Mouse (Mus musculus) lung, postnatal 0 days (tissue): ENCODE measurements around the gene Rarres2. TPM values are rescaled to one million over a fixed set of nuclear protein-coding genes. Genes with fewer than 3 reads are reported as not detected.
A peak's percentile ranks its signal among the peaks of the same experiment; 100 is the strongest.

Experiments
- ATAC-seq: fragments of 200-750 bp; cut with Nextera tagmentation; 2 replicates; pipeline ENCODE4 v1.8.0; 2017; ENCODE audit warnings: moderate library complexity
- DNase-seq: peaks from one replicate; pipeline ENCODE4 v3.0.0-alpha.2; 2016; ENCODE audit warnings: low spot score
- H3K27ac ChIP-seq: fragments of 300-500 bp; sonication (generic); 2 replicates; pipeline ENCODE4 v1.5.1; 2014; ENCODE audit warnings: antibody characterized with exemption, mild to moderate bottlenecking, low read length, mixed read lengths
- H3K27me3 ChIP-seq: fragments of 300-500 bp; sonication (generic); replicated peaks from 2 replicates; pipeline ENCODE4 v1.6.1; 2014; ENCODE audit warnings: low read length, mixed read lengths; ENCODE audit not compliant: insufficient read depth
- H3K36me3 ChIP-seq: fragments of 300-500 bp; sonication (generic); 2 replicates; pipeline ENCODE4 v1.6.1; 2014; ENCODE audit warnings: low read length, mixed read lengths; ENCODE audit not compliant: insufficient read depth
- H3K4me1 ChIP-seq: fragments of 300-500 bp; sonication (generic); 2 replicates; pipeline ENCODE4 v1.6.1; 2014; ENCODE audit warnings: antibody characterized with exemption, low read depth, low read length, mixed read lengths; ENCODE audit not compliant: insufficient read depth
- H3K4me2 ChIP-seq: fragments of 300-500 bp; sonication (generic); replicated peaks from 2 replicates; pipeline ENCODE4 v1.6.1; 2014; ENCODE audit warnings: low read depth, mild to moderate bottlenecking, low read length, moderate library complexity, mixed read lengths
- H3K4me3 ChIP-seq: fragments of 300-500 bp; sonication (generic); 2 replicates; pipeline ENCODE4 v1.5.1; 2014; ENCODE audit warnings: low read depth, low read length
- H3K9ac ChIP-seq: fragments of 300-500 bp; sonication (generic); replicated peaks from 2 replicates; pipeline ENCODE4 v1.6.1; 2014; ENCODE audit warnings: low read depth, mild to moderate bottlenecking
- H3K9me3 ChIP-seq: fragments of 300-500 bp; sonication (generic); 2 replicates; pipeline ENCODE4 v1.6.1; 2016; ENCODE audit warnings: low read length, mixed read lengths
- CTCF ChIP-seq: IDR thresholded peaks from 2 replicates; pipeline ENCODE4 v1.5.1; 2016; ENCODE audit warnings: antibody characterized with exemption, mild to moderate bottlenecking
- EP300 ChIP-seq: IDR thresholded peaks from 2 replicates; pipeline ENCODE4 v1.6.1; 2016; ENCODE audit warnings: antibody characterized with exemption, mild to moderate bottlenecking, control low read depth
- WGBS: fragments of 180-500 bp; shearing (Covaris S2); extraction: QIAGEN DNeasy Blood & Tissue Kit; methylation state at CpG from one replicate; pipeline ENCODE4 v1.1.7; 2014; 5-methylcytosine and 5-hydroxymethylcytosine counted together
- polyA plus RNA-seq: library from polyadenylated mRNA; unstranded; fragments of >200 nt; fragmentation: Nextera tagmentation; extraction: Ambion mirVana; gene quantifications from 2 replicates; pipeline ENCODE4 v1.2.1, GENCODE M21; 2015

Gene Rarres2
- polyA plus RNA-seq, 1 experiment from 2014 or later: 301 TPM

DNA sequence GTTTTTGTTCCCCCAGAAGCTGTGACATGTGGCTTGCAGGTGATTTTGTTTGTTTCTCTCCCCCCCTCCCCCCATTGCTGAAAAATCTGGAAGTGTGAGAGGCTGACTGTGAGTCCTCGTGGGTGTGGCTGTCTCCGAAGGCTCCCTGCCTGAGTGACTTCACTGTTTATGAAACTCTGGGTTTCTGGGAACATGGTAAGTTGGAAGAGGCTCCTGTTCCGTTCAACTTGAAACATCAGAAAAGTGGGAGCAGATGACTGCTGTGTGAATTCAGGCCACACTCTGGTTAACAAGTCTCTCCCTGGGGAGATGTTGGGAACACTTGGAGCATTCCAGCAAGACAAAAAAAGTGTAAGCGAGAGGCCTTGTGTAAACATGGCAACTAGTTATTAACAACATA is 25.7 kb downstream of the Rarres2 start:
- Histone ChIP-seq H3K9me3 (no peaks in the 10 kb centered on the region), H3K4me2 (no peak overlapping the region), H3K4me1 (no peaks in the 10 kb centered on the region), H3K9ac (no peak overlapping the region), H3K27ac (0 out of 2 replicates have a peak overlapping the region, but pooled peaks have one; percentile 20), H3K4me3 (no peak overlapping the region), H3K27me3 (no peaks in the 10 kb centered on the region), H3K36me3 (no peaks in the 10 kb centered on the region)
- 45% methylated on average over 4 of the region's 4 CpGs for WGBS
- DNase-seq: peak; percentile 44
- TF ChIP-seq EP300 (no peak), CTCF (no peak)
- ATAC-seq: peak; percentile 72

DNA sequence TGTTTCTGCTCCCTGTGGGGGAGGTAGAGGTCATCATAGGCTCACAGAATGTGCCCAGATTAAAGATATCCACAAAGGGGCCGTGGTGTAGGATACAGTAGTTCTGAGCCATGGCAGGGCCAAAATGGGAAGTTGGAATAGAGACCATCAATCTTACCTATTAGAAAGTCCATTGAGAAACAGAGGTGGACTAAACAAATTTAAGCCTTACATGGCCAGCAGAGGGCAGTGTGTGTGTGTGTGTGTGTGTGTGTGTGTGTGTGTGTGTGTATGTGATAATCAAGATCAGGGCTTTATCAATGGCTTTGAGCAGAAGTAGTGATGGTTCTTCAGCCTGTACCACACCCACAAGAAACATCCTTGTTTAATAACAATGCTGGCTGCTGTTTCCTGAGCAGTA is 26.3 kb downstream of the Rarres2 start:
- no peak overlapping the region for H3K4me3 ChIP-seq
- H3K4me1 ChIP-seq: no peaks in the 10 kb centered on the region
- no peaks in the 10 kb centered on the region for H3K27me3 ChIP-seq
- no peak overlapping the region for H3K4me2 ChIP-seq
- WGBS: 45% methylated on average over 1 of the region's 1 CpGs
- peak; percentile 27 for DNase-seq
- TF ChIP-seq EP300 (0 out of 2 replicates have a peak, but pooled peaks have one; percentile 12), CTCF (peak; percentile 85)
- H3K36me3 ChIP-seq: no peaks in the 10 kb centered on the region
- 0 out of 2 replicates have a peak overlapping the region, but pooled peaks have one; percentile 20 for H3K27ac ChIP-seq
- ATAC-seq: no peak; the same call in 1 of the 2 replicates
- no peak overlapping the region for H3K9ac ChIP-seq
- no peaks in the 10 kb centered on the region for H3K9me3 ChIP-seq

DNA sequence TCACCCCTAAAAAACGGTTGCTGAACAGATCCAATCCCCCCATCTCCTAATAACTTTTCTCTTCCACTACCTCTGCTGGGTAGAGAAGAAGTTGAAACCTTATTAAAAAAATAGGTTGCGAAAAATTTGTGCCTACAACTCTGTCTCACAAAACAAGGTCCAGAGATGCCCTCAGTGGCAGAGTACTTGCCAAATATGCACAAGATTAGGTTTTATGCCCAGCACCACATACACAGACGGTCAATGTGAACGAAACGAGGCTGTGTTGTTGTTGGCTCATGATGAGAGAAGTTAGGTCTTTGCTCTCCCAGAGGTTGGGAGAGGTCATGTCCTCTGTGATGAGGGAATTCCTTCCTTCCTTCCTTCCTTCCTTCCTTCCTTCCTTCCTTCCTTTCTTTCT is 27.3 kb downstream of the Rarres2 start:
- Histone ChIP-seq H3K27me3 (no peaks in the 10 kb centered on the region), H3K4me2 (no peak overlapping the region), H3K4me3 (no peak overlapping the region), H3K27ac (no peak overlapping the region), H3K4me1 (no peaks in the 10 kb centered on the region), H3K9me3 (no peaks in the 10 kb centered on the region), H3K36me3 (no peaks in the 10 kb centered on the region), H3K9ac (no peak overlapping the region)
- no peak for DNase-seq
- no peak for ATAC-seq
- TF ChIP-seq CTCF: no peak
- TF ChIP-seq EP300: no peak
- WGBS: 54% methylated on average over 5 of the region's 5 CpGs

- 90% methylated on average over 3 of the region's 3 CpGs for WGBS
- Histone ChIP-seq H3K4me1 (no peaks in the 10 kb centered on the region), H3K4me2 (no peak overlapping the region), H3K36me3 (no peaks in the 10 kb centered on the region), H3K9ac (no peak overlapping the region), H3K27ac (no peak overlapping the region), H3K4me3 (no peak overlapping the region), H3K9me3 (no peaks in the 10 kb centered on the region), H3K27me3 (no peaks in the 10 kb centered on the region)
- TF ChIP-seq EP300 (no peak), CTCF (no peak)
- no peak for DNase-seq
- ATAC-seq: no peak
Measured at GRCm38 (mm10) chr6:48542631-48543030, 30.0 kb downstream of the Rarres2 start.

GRCm38 (mm10) chr6:48541560-48542450 is 30.8 kb downstream of the Rarres2 start:
- Histone ChIP-seq H3K9ac (no peak overlapping the region), H3K4me3 (no peak overlapping the region), H3K9me3 (no peaks in the 10 kb centered on the region), H3K4me2 (no peak overlapping the region), H3K27me3 (no peaks in the 10 kb centered on the region), H3K36me3 (no peaks in the 10 kb centered on the region), H3K4me1 (peaks cover 4% of the 10 kb centered on the region; the same call in 1 of the 2 replicates), H3K27ac (no peak overlapping the region)
- no peak for TF ChIP-seq EP300
- TF ChIP-seq CTCF: 0 out of 2 replicates have a peak, but pooled peaks have one; percentile 7
- DNase-seq: peak; percentile 54
- ATAC-seq: peak; percentile 39
- 21% methylated on average over 7 of the region's 7 CpGs for WGBS

- H3K27me3 ChIP-seq: no peaks in the 10 kb centered on the region
- H3K36me3 ChIP-seq: no peaks in the 10 kb centered on the region
- ATAC-seq: no peak
- peaks cover 4% of the 10 kb centered on the region; the same call in 1 of the 2 replicates for H3K4me1 ChIP-seq
- no peak for DNase-seq
- H3K4me3 ChIP-seq: no peak overlapping the region
- H3K27ac ChIP-seq: no peak overlapping the region
- H3K9ac ChIP-seq: no peak overlapping the region
- TF ChIP-seq CTCF (no peak), EP300 (no peak)
- WGBS: 40% methylated on average over 3 of the region's 3 CpGs
- H3K9me3 ChIP-seq: no peaks in the 10 kb centered on the region
- H3K4me2 ChIP-seq: no peak overlapping the region
Measured at GRCm38 (mm10) chr6:48540721-48541120, 31.9 kb downstream of the Rarres2 start.
